Mouse (Mus musculus): ENCODE data around the gene Rnf166.

Rnf166 gene

DNA sequence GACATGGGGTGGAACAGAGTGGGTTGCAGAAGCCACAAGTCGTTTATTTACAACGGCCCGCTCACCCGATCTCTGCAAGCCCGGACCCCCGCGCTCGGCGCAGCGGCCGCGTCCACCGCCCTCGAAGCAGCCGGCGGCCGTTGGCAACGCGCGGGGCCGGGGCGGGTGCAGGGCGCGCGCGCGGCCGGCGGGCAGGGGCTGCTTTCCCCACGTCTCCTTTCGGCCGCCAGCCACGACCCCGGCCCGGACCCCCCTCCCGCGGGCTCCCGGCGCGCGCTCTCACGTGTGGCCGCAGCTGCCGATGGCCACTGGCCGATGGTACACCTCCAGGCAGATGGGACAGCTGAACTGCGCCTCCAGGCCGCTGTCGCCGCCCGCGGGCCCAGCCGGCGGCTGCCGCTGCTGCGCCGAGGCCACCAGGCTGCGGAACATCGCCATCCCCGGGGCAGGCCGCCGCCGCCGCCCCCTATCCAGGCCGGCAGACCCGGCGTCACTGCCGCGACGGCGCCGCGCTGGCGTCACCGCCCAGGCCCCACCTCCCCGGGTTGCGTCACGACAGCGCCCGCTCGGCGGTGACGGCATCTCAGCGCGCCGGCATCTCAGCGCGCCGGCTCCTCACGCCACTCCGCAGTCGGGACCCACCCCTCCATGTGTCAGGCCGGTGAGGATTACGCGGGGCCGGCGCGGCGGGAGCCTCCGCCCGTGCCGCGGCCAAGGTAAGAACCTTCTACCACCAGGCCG is at the start of gene Rnf166, which contains the start of gene Ctu2:
Gene Rnf166, minus strand, starts transcription at position 485 of the 741 bp plus-strand sequence.
Gene Ctu2, plus strand, starts transcription at position 564 of the 741 bp plus-strand sequence.
- peak; percentile 78 for ATAC-seq (ENCODE audit: insufficient number of reproducible peaks, low FRiP score, low TSS enrichment)

DNA sequence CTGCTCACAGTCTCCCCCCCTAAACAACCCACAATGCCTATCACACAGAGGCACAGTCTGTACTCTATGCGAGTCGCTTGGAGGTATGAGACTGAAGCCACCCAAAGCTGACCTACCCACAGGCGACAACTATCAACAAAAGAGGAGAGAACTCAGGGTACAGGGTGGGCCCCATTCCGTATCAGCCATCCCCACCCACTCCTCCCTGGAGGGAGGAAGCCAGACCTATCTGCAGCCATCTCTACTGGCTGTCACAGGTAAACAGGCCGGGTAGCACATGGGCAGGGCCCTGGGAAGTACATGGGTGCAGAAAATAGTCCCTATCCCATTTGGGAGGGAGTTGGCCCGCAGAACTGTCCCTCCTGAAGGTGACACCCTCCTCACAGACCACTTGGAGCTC is 49.1 kb upstream of the Rnf166 start:
- ATAC-seq (ENCODE audit: insufficient number of reproducible peaks, low FRiP score, low TSS enrichment) = no peak

DNA sequence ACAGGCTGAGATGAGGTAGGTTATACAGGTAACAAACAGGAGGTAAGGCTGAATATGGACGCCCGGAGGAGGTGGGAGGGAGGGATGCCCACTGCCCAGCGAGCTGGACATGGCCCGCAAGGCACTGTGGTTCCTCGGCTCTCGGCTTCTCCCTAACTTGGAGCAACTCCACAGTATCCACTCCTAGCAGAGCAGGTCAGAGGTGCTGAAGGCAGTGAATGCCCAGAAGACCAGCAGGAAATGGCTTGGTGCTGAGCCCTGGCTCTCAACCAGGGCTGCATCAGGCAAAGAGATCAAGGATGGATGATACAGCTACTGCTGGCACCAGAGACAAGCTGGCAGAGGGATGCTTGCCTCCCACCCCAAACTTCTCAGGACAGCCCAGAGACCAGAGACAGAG is 48.6 kb upstream of the Rnf166 start:
- ATAC-seq (ENCODE audit: insufficient number of reproducible peaks, low FRiP score, low TSS enrichment) = no peak

DNA sequence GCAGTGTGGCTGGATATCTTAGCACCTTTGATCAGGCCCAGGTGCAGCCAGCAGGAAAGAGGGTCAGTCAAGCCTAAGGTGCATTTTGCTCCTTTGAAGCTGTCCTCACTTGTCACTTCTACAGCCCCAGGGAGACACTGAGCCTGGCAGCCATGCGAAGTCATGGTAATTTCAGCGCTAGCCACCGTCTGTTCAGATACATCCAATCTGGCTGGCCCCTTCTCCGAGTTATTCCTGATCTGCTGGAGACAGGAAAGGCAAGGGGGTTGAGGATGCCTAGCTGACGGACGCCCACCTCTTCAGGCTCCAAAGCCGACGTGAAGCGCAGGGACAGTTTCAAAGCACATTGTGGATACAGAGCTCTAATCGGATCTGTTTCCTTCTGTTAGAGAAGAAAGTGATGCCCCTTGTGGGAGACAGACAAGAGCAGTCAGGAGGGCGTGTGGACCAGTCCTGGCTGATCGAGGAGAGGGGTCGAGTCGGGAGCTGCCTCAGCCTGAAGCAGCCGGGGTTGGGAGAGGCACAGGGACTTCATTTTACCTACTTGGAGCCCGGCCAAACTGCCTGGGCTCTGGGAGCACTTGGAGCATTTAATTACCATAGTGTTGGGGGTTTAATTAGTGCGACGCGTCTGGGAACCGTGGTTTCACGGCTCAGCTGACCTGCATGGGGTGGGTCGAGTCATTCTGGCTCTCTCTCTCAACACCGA is 47.9 kb upstream of the Rnf166 start:
- no peak for ATAC-seq (ENCODE audit: insufficient number of reproducible peaks, low FRiP score, low TSS enrichment)

DNA sequence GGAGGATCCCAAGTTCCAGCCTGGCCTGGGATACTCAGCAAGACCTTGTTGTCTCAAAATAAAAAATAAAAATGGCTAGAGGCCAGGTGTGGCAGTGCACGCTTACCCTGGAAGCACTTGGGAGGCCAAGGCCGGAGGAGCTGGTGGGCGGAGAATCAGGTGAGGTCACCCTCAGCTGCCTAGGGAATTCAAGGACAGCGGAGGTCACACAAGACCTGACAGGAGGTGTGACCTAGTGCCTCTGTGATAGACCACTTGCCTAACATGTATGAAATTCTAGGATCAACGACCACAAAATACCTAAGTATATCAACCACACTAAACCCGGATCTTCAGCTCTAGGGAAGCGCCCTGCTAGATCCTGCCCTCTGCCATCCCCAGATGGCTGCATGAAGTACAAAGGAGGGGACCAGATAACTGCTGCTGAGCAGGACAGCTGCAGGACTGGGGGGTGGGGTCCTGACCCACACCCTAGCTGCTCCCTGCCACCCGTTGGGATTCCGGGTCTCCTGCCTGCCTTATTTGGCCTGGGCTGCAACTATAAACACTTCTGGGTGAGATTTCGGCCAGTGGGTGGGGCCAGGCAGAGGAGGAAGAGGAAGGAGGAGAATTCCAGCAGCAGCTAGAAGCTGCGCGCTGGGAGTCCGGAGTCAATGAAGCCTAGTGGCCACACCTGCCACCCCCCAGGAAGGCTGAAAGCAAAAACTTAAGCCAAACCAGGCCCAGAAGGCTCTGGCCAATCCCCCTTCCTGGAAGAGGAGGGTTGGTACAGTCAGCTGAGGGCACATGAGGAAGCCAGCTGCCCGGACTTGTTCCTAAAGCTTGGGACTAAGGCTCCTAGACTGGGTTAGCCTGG is 47.2 kb upstream of the Rnf166 start:
- no peak for ATAC-seq (ENCODE audit: insufficient number of reproducible peaks, low FRiP score, low TSS enrichment)

DNA sequence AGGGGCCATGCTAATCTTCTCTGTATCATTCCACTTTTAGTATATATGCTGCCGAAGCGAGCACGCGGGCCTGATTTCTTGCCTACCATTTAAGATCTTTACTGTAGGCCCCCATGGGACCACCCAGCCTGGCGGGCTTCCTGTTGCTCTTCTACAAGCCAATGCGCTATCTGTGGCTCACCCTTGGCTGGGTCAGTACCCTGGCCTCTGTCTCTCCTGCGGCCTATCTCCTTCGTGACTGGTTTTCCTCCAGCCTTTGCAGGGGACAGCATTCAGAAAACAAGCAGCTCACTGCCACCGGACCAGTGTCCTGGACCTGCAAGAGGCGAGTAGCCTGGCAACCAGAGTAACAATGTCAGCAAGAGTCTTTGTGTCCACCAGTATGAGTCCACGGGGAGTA is 44.7 kb upstream of the Rnf166 start:
- no peak for ATAC-seq (ENCODE audit: insufficient number of reproducible peaks, low FRiP score, low TSS enrichment)

DNA sequence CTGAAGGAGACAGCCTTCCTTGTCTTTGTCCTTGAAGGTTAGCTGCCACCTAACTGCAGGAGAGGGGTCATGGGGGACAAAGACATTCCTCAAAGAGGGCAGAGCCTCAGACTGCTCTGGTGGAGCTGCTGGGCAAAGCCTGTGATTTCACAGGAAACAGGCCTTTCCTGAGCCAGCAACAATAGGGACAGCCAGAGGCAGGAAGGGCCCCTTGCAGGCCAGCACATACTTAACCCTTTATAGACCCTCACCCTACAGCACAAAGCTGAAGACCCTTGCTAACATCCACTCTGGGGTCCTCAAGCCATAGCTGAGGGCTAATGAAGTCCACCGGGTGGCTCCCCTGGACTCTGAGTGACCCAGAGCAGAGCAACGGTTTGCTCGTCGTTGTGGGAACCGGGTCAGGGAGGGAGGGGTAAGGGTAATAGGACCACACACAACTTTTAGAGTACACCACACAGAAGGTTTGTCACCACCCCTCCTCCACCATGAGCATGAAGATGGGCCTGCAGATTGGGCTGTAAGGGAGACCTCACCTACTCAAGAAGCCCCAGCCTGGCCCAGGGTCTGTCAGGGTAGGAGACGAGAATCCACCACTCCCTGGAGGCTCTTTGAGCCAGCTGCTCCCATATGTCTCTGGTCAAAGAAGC is 41.8 kb upstream of the Rnf166 start:
- no peak for ATAC-seq (ENCODE audit: insufficient number of reproducible peaks, low FRiP score, low TSS enrichment)

DNA sequence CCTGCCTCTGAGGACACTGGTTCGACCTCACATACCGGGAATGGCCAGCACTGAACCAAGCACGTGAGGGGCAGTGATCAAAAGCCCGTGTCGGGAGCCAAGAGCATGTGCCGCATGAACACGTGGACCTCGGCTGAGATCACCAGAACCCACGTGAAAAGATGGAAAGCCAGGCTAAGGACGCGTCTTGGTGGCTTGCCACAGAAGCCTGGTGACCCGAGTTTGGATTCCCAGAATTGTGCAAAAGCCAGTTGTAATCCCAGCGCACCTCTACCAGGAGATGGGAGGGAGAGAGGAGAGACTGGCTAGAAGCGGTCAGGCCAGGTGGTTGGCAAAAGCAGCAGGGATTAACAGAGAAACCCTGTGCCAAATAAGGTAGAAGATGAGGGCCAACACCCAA is 39.8 kb upstream of the Rnf166 start:
- no peak for ATAC-seq (ENCODE audit: insufficient number of reproducible peaks, low FRiP score, low TSS enrichment)

DNA sequence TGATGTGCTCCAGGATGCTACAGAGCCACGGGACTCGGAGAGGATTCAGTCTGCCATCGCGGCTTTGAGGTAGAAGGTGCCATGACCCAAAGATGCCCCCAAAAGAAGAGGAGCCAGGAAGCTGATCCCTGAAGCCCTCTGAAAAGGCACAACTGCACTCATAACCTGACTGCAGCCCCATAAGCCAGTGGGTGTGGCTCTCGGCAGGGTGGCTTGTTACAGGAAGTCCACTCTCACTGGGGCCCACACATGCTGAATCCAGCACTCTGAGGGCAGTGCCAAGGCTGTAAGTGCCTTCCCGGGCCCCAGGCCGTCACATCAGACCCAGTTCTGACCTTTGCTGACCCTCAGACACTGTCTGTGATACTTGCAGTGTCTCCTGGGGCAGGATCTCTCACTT is 36.5 kb upstream of the Rnf166 start:
- ATAC-seq (ENCODE audit: insufficient number of reproducible peaks, low FRiP score, low TSS enrichment) = no peak

DNA sequence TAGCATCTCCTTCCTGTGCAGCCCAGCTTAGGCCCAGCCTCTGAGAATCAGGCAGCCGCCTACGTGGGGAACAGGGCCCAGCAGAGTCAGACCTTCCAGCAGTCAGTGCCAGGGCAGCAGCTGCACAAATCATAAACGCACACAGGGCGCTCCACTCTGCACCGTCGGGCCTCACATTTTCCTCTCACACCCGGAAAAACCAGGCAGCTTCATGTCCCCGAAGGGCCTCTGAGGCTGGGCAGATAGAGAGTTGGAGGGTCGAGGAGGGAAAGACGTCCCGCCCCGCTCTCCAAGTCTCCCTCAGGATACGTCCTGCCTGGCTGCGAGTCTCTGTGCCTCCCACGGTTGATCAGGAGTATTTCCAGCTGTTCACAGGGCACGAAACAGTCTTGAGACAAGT is 35.7 kb upstream of the Rnf166 start:
- no peak for ATAC-seq (ENCODE audit: insufficient number of reproducible peaks, low FRiP score, low TSS enrichment)

DNA sequence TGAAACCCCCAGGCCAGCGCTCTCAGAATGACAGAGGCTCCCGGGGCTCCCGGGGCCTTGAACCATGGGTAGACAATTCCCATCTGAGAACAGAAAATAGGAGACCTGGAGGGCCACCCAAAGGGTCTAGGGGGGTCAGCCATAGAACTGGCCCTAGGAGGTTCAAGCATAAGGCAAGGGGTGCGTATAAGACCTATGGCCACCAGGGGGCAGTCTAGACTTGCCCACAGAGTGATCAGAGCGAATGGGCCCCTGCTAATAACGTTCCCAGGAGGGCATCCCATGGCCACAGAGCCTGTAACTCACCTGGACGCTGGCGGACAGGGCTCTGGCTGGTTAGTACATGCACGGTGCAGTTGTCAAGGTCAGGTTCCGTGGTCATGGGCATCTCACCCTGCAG is 25.0 kb upstream of the Rnf166 start:
- ATAC-seq (ENCODE audit: insufficient number of reproducible peaks, low FRiP score, low TSS enrichment) = peak; percentile 77; the same call in 1 of the 2 replicates

DNA sequence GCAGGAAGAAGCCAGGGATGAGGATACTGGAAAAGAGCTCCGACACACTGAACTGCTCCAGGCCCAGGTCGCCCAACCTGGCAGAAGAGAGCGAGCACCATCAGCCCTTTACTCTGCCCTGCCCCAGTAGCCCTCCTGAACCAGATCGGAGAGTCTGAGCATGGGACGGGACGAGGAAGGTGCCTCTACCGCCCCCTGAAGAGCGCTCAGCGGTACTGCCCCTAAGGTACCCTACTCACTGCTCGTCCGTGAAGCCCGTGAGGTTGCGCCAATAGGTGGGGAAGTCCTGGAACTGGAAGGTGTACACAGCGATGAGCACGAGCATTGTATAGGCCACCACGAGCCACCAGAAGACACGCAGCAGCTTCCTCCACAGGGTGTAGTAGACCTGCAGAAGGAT is 22.0 kb upstream of the Rnf166 start:
- no peak for ATAC-seq (ENCODE audit: insufficient number of reproducible peaks, low FRiP score, low TSS enrichment)

DNA sequence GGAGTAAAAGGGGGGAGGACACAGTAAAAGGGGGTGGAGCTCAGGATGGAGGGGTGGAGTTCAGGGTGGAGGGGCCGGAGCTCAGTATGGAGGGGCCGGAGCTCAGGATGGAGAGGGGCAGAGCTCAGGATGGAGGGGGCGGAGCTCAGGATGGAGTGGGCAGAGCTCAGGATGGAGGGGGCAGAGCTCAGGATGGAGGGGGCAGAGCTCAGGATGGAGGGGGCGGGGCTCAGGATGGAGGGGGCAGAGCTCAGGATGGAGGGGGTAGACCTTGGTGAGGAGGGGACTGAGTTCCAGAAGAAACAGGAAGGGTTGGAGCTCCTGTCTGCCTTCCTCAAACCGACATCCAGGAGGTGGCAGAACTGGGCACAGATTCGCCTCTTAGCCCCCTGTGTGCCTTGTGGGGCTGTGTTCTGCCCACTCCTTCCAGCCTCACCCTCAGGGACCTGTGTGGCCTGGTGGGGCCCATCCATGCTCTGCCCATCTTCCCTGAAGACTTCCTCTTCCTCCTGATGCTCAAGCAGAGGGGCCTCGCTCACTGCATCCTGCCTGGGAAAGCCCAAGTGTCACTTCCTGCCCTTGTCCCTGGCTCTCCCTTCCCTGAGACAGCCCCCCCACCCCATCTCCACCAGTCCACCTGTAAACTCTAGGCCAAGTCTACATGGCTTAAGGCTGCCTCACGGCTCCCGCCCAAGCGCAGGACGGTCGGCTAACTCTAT is 21.3 kb upstream of the Rnf166 start:
- no peak for ATAC-seq (ENCODE audit: insufficient number of reproducible peaks, low FRiP score, low TSS enrichment)

DNA sequence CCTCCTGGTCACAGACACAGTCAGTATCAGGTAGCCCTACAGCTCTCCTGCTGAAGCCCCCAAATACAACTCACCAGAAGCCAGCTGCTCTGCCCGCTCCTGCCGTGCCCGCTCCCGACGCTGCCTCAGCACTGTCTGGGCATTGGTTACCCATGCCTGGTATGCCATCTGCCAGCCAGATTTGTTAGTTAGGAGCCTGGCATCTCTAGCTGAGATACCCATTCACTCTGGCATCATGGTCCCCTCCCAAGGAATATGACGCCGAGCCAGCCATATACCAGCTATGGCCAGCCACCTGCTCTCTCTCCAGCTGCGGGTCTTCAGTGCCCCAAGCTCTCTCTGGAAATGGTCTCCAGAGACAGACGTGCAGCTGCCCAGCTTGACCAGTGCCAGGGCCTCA is 12.5 kb upstream of the Rnf166 start:
- ATAC-seq (ENCODE audit: insufficient number of reproducible peaks, low FRiP score, low TSS enrichment) = no peak

DNA sequence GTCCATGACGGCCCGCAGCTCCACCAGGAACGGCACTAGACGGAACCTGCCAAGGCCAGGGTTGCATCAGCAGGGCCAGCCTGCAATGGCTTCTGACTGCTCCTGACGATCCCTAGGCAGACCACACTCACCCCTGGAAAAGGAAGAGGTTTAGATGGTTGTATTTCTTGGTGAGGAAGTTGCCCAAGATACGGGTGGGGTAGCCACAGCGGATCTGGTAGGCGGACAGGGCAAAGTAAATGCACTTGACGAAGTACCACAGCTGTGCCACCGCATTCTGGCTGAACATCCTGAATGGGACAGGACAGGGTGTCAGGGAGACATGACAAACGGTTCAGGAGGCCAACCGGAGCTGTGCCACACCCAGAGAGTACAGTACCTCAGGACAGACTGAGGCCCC is 9.0 kb upstream of the Rnf166 start:
- ATAC-seq (ENCODE audit: insufficient number of reproducible peaks, low FRiP score, low TSS enrichment) = no peak

DNA sequence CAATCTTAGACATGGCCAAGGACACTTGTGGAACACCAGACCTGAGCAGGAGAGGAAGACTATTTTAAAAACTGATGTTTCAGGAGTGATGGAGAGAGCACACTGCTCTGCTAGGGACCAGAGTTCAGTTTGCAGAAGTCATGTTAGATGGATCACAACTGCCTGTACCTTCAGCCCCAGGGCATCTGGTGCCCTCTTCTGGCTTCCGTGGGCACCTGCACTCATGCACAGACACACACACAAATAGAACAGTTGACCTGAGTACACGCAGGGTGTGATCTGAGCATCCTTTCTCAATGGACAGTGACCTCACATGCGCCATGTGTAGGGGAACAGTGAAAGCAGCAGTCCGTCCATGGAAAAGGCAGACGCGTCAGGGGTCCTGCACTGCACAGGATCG is 8.0 kb upstream of the Rnf166 start:
- no peak for ATAC-seq (ENCODE audit: insufficient number of reproducible peaks, low FRiP score, low TSS enrichment)

DNA sequence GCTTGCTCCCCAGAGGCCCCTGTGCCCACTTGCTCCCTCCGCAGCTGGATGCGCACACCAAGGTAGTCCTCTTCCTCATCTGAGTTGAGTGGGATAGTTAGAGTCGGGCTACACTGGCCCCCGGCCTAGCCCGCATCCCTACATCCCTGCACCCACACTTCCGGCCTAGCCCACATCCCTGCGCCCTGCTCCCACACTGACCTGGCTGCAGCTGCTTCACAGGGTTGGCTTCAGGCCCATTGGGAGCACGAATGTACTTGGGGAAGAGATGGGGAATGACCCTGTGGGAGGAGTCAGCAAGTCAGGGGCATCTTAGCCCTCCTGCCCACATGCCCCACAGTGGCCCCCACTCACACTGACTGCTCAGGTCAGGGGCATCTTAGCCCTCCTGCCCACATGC is 6.6 kb upstream of the Rnf166 start:
- no peak for ATAC-seq (ENCODE audit: insufficient number of reproducible peaks, low FRiP score, low TSS enrichment)

DNA sequence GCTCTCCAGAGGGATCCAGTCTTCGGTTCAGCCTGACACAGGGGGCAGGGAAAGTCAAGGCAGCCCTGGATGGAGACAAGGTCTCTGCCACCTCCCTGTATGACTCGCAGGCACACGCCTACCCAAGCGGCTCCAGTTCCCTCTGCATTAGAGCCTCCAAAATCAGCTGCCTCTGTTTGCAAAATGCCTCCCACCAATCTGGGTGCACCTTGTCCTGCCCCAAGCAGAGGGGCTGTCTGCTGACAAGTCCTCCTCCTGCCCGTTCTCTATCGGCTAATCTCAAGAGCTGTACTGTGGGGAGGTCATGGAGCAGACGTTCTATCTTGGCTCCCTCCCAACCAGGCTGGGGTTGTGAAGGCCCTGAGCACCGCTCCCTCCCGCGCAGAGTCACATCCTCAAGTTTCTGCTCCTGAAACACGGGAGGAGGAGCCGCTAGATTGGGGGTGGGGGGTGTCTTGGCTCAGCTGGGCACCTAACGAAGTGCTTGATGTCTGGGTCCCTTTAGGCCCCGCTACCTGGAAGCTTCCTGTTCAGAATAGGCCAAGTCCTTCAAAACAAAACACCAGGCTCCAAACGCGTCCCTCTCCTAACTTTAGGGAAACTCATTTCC is 808 bp downstream of the Rnf166 start:
- no peak for ATAC-seq (ENCODE audit: insufficient number of reproducible peaks, low FRiP score, low TSS enrichment)

DNA sequence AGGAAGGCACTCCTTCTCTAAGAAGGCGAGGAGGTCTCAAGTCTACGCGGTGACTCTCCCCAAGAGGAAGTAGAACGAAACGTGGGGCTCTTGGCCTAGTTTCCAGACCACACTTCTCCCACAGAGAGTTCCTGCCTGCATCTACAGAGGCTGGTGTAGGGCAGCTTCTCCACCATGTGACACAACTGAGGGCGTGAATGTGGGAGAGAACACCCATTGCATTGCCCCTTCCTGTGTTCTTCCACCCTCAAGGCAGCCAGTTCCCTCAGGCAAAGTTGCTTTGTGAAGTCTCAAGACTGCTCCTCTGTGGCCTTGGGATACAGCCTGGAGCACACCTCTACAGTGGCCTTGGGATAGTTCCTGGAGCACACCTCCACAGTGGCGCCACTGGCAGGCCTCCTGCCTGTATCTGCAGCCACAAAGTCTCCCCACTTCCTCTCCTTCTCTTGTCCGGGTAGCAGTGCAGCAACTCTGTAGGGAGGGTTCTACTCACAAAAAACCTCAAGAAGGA is 1.9 kb downstream of the Rnf166 start:
- no peak for ATAC-seq (ENCODE audit: insufficient number of reproducible peaks, low FRiP score, low TSS enrichment)
